Mouse (Mus musculus): ENCODE results near the gene Traf3ip3. TPM values are rescaled to one million over a fixed set of nuclear protein-coding genes. Genes with fewer than 3 reads are reported as not detected.

Gene Traf3ip3
- polyA plus RNA-seq, 1 experiment from 2014 or later: not detected

DNA sequence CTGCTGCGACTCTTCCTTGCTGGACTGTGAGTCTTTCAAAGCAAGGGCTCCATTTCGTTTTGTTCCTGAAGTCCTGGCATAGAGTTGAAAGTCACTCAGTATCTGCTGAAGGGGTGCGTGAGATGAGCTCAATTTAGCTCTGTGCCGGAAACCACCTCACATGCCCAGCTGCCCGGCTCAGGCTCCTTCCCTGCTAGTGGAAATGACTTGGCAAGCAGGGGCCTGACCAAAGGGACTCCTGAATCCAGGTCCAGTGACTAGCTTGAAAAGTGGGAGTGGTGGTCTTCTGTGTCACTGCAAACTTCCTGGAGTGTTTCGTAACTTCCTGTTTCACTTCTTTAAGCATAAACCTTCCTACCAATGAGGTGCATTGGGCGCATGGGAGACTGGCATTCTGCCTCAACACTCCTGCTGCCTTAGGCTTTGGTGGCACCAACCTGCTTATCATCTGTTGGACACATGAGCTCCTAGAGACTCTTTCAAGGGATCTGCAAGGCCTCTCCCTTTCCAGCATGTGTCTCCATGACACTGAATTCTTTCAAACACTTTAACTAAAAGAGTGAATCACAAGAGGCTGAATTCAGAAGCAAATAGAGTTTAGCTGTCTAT is 9.7 kb downstream of the Traf3ip3 start:
- H3K27me3 ChIP-seq: no peaks in the 10 kb centered on the region
- no peak for DNase-seq (ENCODE audit: low read depth, low spot score)
- ATAC-seq: no peak
- POLR2A ChIA-PET: no interaction called here
- CTCF ChIA-PET: interaction anchor here (0.8 to 1.4 kb wide), 3 partner anchors 9 to 62 kb away, joined by 3 to 5 read pairs (median 3); partner anchors contain the start of genes Diexf and Traf3ip3
- TF ChIP-seq CTCF (IDR thresholded peaks at IDR 0.05): no peak
- in situ Hi-C loops (cut with MboI; ENCODE audit: low pct_unique_long_range_greater_than_20kb): no loop called here

DNA sequence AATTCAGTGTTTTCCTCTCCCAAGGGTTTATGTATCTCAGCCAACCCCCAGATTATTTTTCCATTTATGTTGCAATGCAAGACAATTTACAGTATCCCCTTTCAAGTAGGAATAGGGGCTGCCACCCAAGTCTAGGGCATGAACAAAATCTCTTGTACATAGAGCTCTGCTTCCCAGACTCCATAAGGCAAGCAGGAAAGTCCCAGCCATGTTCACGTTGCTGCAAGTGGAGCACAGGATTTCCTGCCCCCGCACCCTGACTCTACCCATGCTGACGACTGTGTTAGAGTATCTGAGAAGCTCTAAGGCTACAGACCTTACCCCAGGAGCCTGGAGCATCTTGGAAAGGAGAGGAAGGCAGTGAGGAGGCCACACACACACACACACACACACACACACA is 11.7 kb downstream of the Traf3ip3 start:
- TF ChIP-seq CTCF (IDR thresholded peaks at IDR 0.05): no peak
- in situ Hi-C loops (cut with MboI; ENCODE audit: low pct_unique_long_range_greater_than_20kb): no loop called here
- DNase-seq (ENCODE audit: low read depth, low spot score) (no peak), ATAC-seq (peak; percentile 6)
- CTCF ChIA-PET: interaction anchor here (1.4 kb wide), 2 partner anchors 17 to 25 kb away, joined by 3 to 4 read pairs; partner anchors contain the start of gene Lamb3
- POLR2A ChIA-PET: interaction anchor here (0.5 to 0.8 kb wide), 2 partner anchors 14 to 645 kb away, joined by 3 to 6 read pairs; no protein-coding TSS in a partner anchor
- H3K27me3 ChIP-seq: no peaks in the 10 kb centered on the region

GRCm38 (mm10) chr1:193189151-193189621 is 12.3 kb downstream of the Traf3ip3 start:
- in situ Hi-C loops (cut with MboI; ENCODE audit: low pct_unique_long_range_greater_than_20kb): no loop called here
- POLR2A ChIA-PET: interaction anchor here (0.5 to 0.8 kb wide), 2 partner anchors 14 to 646 kb away, joined by 3 to 6 read pairs; no protein-coding TSS in a partner anchor
- CTCF ChIA-PET: interaction anchor here (0.7 to 1.4 kb wide), 2 partner anchors 18 to 27 kb away, joined by 3 to 4 read pairs; partner anchors contain the start of gene Lamb3
- peak; percentile 70 for ATAC-seq
- no peaks in the 10 kb centered on the region for H3K27me3 ChIP-seq
- no peak for TF ChIP-seq CTCF (IDR thresholded peaks at IDR 0.05)
- DNase-seq (ENCODE audit: low read depth, low spot score): no peak

DNA sequence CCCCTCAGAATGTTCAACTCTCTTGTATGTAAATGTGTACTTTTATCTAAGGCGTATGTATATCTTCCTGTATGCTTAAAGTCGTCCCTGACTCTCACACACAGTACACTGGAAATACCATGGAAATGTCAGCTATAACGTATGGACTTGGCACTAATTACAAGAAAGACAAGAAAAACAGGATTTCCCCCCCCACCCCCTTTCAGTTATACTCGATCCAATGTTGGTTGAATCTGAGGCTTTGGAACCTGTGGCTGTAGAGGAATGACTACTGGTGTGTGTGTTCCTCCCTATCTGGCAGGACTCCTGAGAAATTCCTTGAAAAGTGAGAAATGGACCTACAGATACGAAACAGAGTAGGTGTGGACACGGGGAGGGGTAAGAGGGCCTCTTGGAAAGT is 13.2 kb downstream of the Traf3ip3 start:
- no peak for TF ChIP-seq CTCF (IDR thresholded peaks at IDR 0.05)
- in situ Hi-C loops (cut with MboI; ENCODE audit: low pct_unique_long_range_greater_than_20kb): no loop called here
- ChIA-PET CTCF (no interaction called here), POLR2A (no interaction called here)
- ATAC-seq: no peak
- H3K27me3 ChIP-seq: no peaks in the 10 kb centered on the region
- DNase-seq (ENCODE audit: low read depth, low spot score): no peak

GRCm38 (mm10) chr1:193181104-193181503 is 20.4 kb downstream of the Traf3ip3 start:
- in situ Hi-C loops (cut with MboI; ENCODE audit: low pct_unique_long_range_greater_than_20kb): no loop called here
- DNase-seq (ENCODE audit: low read depth, low spot score) (no peak), ATAC-seq (no peak)
- ChIA-PET POLR2A (no interaction called here), CTCF (no interaction called here)
- no peak for TF ChIP-seq CTCF (IDR thresholded peaks at IDR 0.05)
- no peaks in the 10 kb centered on the region for H3K27me3 ChIP-seq

GRCm38 (mm10) chr1:193174143-193174733 is 27.3 kb downstream of the Traf3ip3 start:
- in situ Hi-C loops (cut with MboI; ENCODE audit: low pct_unique_long_range_greater_than_20kb): no loop called here
- DNase-seq (ENCODE audit: low read depth, low spot score) (no peak), ATAC-seq (no peak)
- no peak for TF ChIP-seq CTCF (IDR thresholded peaks at IDR 0.05)
- H3K27me3 ChIP-seq: no peaks in the 10 kb centered on the region
- CTCF ChIA-PET: no interaction called here
- POLR2A ChIA-PET: interaction anchor here (1.1 kb wide), 1 partner anchor 44 kb away, joined by 6 read pairs; the partner anchor contains the start of gene Diexf

DNA sequence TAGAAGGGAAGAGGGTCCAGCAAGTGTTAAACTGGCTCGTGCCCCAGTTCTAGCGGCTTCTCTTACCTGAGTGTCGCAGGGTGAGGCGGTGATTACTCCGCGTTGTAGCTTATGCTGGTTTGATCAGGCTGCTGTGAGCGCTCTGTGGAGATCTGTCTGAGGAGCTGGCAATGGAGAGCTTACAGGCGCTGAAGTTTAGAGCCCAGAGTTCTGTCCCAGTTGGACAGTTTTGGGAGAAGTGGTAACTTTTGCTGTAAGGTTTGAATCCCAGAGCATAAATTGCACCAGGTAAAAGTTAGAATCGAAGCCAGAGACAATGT is 27.7 kb downstream of the Traf3ip3 start:
- no peaks in the 10 kb centered on the region for H3K27me3 ChIP-seq
- CTCF ChIA-PET: interaction anchor here (1.3 kb wide), 1 partner anchor 44 kb away, joined by 4 read pairs; the partner anchor contains the start of gene Diexf
- no peak for DNase-seq (ENCODE audit: low read depth, low spot score)
- TF ChIP-seq CTCF (IDR thresholded peaks at IDR 0.05): no peak
- in situ Hi-C loops (cut with MboI; ENCODE audit: low pct_unique_long_range_greater_than_20kb): no loop called here
- ATAC-seq: no peak
- POLR2A ChIA-PET: interaction anchor here (0.6 to 1.1 kb wide), 2 partner anchors 44 to 433 kb away, joined by 4 to 6 read pairs; partner anchors contain the start of gene Diexf

DNA sequence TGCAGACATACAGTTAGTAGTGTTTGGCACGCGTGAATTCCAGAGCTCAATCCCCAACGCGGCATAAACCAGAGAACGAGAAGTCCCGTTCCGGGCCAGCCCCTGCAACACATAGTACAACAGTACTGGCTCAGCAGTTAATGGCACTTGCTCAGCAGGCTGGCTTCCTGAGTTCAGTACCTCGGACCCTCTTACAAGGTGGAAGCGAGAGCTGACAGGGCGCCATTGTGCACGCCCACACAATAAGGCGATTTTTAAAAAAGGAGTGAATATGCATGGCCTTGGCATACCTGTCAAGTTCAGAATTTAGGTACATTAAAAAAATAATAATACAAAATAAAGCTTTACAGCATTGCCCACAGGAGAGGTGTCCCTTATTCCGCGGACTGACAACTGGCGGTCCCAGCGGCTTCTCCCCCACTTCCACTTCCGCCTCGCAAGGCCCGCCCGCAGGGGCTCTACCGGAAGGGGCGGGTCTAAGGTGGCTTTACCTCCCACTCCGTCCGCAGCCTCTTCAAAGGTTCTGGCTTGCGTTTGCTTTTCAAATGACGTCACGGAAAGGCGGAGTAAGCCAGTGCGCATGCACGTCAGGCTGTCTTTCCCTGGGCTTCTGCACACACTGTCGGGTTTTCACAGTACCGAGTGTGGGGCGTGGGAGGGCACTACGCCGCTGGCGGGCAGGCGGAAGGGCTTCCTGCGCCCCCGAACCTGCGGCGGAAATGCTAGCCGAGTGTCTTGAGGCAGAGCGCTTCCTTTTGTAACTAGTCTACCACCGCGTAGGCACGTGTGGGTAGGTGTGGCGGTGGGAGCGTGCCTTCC is 28.3 kb downstream of the Traf3ip3 start:
- H3K27me3 ChIP-seq: no peaks in the 10 kb centered on the region
- CTCF ChIA-PET: interaction anchor here (1.3 to 1.8 kb wide), 2 partner anchors 42 to 43 kb away, joined by 4 read pairs; partner anchors contain the start of gene Diexf
- no peak for TF ChIP-seq CTCF (IDR thresholded peaks at IDR 0.05)
- POLR2A ChIA-PET: interaction anchor here (0.5 to 1.8 kb wide), 3 partner anchors 9 to 432 kb away, joined by 3 to 5 read pairs (median 4); partner anchors contain the start of gene Diexf
- peak; percentile 92 for ATAC-seq
- DNase-seq (ENCODE audit: low read depth, low spot score): peak; percentile 91
- in situ Hi-C loops (cut with MboI; ENCODE audit: low pct_unique_long_range_greater_than_20kb): no loop called here

GRCm38 (mm10) chr1:193169856-193170255 is 31.6 kb downstream of the Traf3ip3 start:
- POLR2A ChIA-PET: no interaction called here
- ATAC-seq: no peak
- no peak for DNase-seq (ENCODE audit: low read depth, low spot score)
- H3K27me3 ChIP-seq: no peaks in the 10 kb centered on the region
- no peak for TF ChIP-seq CTCF (IDR thresholded peaks at IDR 0.05)
- in situ Hi-C loops (cut with MboI; ENCODE audit: low pct_unique_long_range_greater_than_20kb): no loop called here
- CTCF ChIA-PET: interaction anchor here (0.9 kb wide), 1 partner anchor 43 kb away, joined by 3 read pairs; no protein-coding TSS in a partner anchor

GRCm38 (mm10) chr1:193169228-193169627 is 32.3 kb downstream of the Traf3ip3 start:
- in situ Hi-C loops (cut with MboI; ENCODE audit: low pct_unique_long_range_greater_than_20kb): no loop called here
- no peak for TF ChIP-seq CTCF (IDR thresholded peaks at IDR 0.05)
- ChIA-PET POLR2A (no interaction called here), CTCF (interaction anchor here (0.9 to 2.4 kb wide), 3 partner anchors 11 to 42 kb away, joined by 3 to 7 read pairs (median 3); partner anchors contain the start of gene Diexf)
- ATAC-seq (no peak), DNase-seq (ENCODE audit: low read depth, low spot score) (no peak)
- no peaks in the 10 kb centered on the region for H3K27me3 ChIP-seq
